Mouse (Mus musculus) kidney, adult 2 months (tissue): ENCODE results near the gene 5730596B20Rik.

ENCODE experiments used
- CTCF ChIP-seq: fragments of 200-500 bp; conservative IDR thresholded peaks from 2 replicates; pipeline ENCODE4 v1.5.1; 2011; ENCODE audit warnings: low read depth, mild to moderate bottlenecking, control low read depth, low read length, moderate library complexity, mixed read lengths; ENCODE audit not compliant: insufficient read depth, insufficient read length
- POLR2A ChIP-seq: fragments of 200-500 bp; IDR thresholded peaks from one replicate; pipeline ENCODE4 v1.6.1; 2011; ENCODE audit warnings: low read depth, low read length, control low read depth

DNA sequence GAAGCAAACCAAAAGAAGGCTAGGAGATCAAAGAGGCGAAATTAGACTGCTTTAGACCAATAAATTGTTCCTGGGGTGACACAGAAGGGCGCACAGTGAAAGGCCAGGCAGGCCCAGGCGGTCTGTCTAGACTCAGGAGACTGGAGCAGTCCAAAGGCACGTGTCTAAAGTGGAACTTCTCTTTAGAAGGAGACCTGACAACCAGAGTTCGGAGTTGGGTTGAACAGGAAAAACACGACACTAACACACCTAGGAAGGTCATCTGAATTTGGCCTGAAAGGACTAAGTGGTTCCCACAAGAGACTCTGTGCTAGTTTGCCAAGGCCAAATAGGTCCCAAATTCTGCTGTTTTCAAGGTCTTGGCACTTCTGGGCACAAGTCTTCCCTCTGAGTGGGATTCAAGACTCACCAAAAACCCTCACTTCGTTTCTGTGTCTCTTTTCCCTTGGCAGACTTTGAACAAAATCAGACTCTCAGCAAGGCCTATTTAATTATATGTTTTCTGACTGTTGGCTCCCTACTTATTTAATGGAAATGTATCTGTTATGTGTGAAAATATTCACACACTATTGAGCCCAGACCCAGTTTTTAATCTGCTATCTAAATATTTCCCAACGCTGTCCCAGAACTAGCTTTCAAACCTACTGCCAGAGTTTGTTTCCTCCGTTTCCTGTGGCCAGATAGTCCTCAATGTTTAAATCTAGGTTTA lies 42.1 kb downstream of the 5730596B20Rik start:
- TF ChIP-seq CTCF (no peak), POLR2A (no peak)
